Mouse (Mus musculus): ENCODE measurements at regions not wholly inside any gene's neighbourhood (a gene's known extent, or its start where the extent isn't known, plus 50 kb on each side); places are given as distances from the start of the nearest gene placed in this dataset.

DNA sequence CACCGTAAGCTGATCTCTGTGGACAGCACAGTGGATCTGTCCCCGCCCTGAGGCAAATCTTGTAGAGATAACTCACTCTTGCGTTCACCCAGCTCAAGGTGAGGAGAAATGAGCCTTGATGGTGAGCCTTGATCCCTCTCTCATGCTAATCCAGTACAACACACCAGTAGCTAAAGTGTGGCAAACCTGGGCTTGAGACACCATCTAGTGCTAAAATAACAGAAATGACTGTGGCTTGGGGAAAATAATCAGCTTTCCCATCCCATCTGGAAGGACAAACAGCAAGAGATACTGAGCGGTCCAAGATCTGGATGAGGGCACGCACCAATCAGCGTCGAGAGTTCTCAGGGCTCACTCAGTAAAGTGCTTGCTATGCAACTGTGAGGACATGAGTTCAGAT, 50.9 kb upstream of the Cbln4 start:
- 59% methylated on average over 7 of the region's 7 CpGs for WGBS (ENCODE audit: insufficient replicate concordance)
- no peaks in the 10 kb centered on the region for H3K4me1 ChIP-seq (replicated peaks; ENCODE audit: control insufficient read depth in 2 of 2, insufficient read depth in 2 of 2, low read length in 1 of 2)
- DNase-seq (ENCODE audit: low read depth in 3 of 3, low spot score in 3 of 3) = no peak
- no peaks in the 10 kb centered on the region for H3K36me3 ChIP-seq (replicated peaks; ENCODE audit: control insufficient read depth, insufficient read depth, low read depth)
- no peaks in the 10 kb centered on the region for H3K27me3 ChIP-seq (ENCODE audit: control insufficient read depth, insufficient read depth, low read length)
- no peak overlapping the region for H3K4me3 ChIP-seq (ENCODE audit: insufficient read depth in 1 of 2, low read depth in 2 of 2, low read length in 2 of 2)
- no peaks in the 10 kb centered on the region; the same call in 1 of the 2 replicates for H3K9me3 ChIP-seq (ENCODE audit: control insufficient read depth, low read length)
- no peak overlapping the region for H3K9ac ChIP-seq (replicated peaks)
- H3K27ac ChIP-seq = no peak overlapping the region
- TF ChIP-seq EP300 (IDR thresholded peaks at IDR 0.05; ENCODE audit: low read depth) (no peak), CTCF (IDR thresholded peaks at IDR 0.05; ENCODE audit: low read depth) (no peak)
- no peak overlapping the region for H3K4me2 ChIP-seq (ENCODE audit: low read depth)
- no peak for ATAC-seq (ENCODE audit: insufficient read depth)

DNA sequence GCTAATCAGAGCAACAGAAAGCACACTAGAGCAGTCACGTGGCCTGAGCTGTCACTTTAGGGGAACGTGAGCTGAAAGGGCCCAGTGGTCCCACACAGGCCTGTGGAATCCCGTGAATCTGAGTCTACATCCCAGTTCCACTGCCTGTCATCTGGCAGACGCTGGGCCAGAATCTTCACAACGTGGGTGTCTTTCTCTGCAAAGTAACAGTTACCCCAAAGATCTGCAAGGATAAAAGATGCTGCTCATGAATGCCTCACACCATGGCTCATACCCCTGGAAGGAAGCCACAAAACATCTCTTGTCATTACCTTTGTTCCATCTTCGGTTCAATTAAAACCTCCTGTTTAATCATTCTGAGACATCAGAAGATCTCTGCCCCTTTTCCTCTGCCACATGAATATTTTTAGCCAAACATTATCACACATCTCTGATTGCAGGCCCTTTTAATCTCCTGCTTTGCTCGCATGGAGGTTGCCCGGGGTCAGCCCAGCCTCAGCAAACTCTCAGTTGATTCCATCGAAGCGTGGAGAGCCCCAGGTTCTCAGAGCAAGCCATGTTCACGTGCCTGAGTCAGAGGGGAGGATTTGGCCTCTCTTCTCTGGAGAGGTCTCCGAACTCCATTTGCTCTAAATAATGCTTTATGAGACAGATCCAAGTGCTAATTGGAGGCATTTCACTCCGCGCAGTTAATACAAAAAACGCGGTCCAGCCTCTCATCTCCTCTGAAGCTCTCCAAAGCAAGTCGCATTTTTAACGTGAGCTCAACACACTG, 60.8 kb upstream of the Cbln4 start:
- 64% methylated on average over 18 of the region's 18 CpGs for WGBS (ENCODE audit: insufficient replicate concordance)
- no peak overlapping the region for H3K4me3 ChIP-seq (ENCODE audit: insufficient read depth in 1 of 2, low read depth in 2 of 2, low read length in 2 of 2)
- TF ChIP-seq EP300 (IDR thresholded peaks at IDR 0.05; ENCODE audit: low read depth) (no peak), CTCF (IDR thresholded peaks at IDR 0.05; ENCODE audit: low read depth) (no peak)
- no peak overlapping the region for H3K4me2 ChIP-seq (ENCODE audit: low read depth)
- H3K36me3 ChIP-seq (replicated peaks; ENCODE audit: control insufficient read depth, insufficient read depth, low read depth) = no peaks in the 10 kb centered on the region
- no peak overlapping the region for H3K9ac ChIP-seq (replicated peaks)
- H3K9me3 ChIP-seq (ENCODE audit: control insufficient read depth, low read length) = no peaks in the 10 kb centered on the region; the same call in 1 of the 2 replicates
- ATAC-seq (ENCODE audit: insufficient read depth) (no peak), DNase-seq (ENCODE audit: low read depth in 3 of 3, low spot score in 3 of 3) (no peak)
- no peaks in the 10 kb centered on the region for H3K27me3 ChIP-seq (ENCODE audit: control insufficient read depth, insufficient read depth, low read length)
- H3K27ac ChIP-seq = no peak overlapping the region
- H3K4me1 ChIP-seq (replicated peaks; ENCODE audit: control insufficient read depth in 2 of 2, insufficient read depth in 2 of 2, low read length in 1 of 2) = no peaks in the 10 kb centered on the region

DNA sequence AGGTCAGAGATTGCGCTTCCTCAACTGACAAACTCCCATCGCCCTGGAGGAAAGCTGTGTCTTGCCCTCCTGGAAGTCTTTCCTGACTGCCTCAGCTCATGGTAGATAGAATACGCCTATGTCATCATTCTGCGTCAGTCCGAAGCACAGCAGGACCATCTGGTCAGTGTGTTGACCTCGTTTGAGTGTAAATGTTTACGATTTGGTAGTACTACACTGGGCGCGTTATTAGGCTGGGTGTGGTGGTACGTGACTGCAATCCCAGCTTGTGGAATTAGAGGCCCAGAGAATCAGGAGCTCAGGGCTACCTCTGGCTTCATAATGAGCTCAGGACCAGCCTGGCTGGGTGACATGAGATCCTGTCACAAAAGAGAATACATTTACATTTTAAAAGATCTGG, 62.0 kb upstream of the Cbln4 start:
- DNase-seq (ENCODE audit: low read depth in 3 of 3, low spot score in 3 of 3) (no peak), ATAC-seq (ENCODE audit: insufficient read depth) (no peak)
- H3K36me3 ChIP-seq (replicated peaks; ENCODE audit: control insufficient read depth, insufficient read depth, low read depth) = no peaks in the 10 kb centered on the region
- 44% methylated on average over 10 of the region's 10 CpGs for WGBS (ENCODE audit: insufficient replicate concordance)
- no peaks in the 10 kb centered on the region for H3K4me1 ChIP-seq (replicated peaks; ENCODE audit: control insufficient read depth in 2 of 2, insufficient read depth in 2 of 2, low read length in 1 of 2)
- no peak overlapping the region for H3K4me3 ChIP-seq (ENCODE audit: insufficient read depth in 1 of 2, low read depth in 2 of 2, low read length in 2 of 2)
- H3K9ac ChIP-seq (replicated peaks) = no peak overlapping the region
- H3K27ac ChIP-seq = no peak overlapping the region
- TF ChIP-seq EP300 (IDR thresholded peaks at IDR 0.05; ENCODE audit: low read depth) = no peak
- TF ChIP-seq CTCF (IDR thresholded peaks at IDR 0.05; ENCODE audit: low read depth) = no peak
- H3K27me3 ChIP-seq (ENCODE audit: control insufficient read depth, insufficient read depth, low read length) = no peaks in the 10 kb centered on the region
- no peaks in the 10 kb centered on the region; the same call in 1 of the 2 replicates for H3K9me3 ChIP-seq (ENCODE audit: control insufficient read depth, low read length)
- no peak overlapping the region for H3K4me2 ChIP-seq (ENCODE audit: low read depth)

DNA sequence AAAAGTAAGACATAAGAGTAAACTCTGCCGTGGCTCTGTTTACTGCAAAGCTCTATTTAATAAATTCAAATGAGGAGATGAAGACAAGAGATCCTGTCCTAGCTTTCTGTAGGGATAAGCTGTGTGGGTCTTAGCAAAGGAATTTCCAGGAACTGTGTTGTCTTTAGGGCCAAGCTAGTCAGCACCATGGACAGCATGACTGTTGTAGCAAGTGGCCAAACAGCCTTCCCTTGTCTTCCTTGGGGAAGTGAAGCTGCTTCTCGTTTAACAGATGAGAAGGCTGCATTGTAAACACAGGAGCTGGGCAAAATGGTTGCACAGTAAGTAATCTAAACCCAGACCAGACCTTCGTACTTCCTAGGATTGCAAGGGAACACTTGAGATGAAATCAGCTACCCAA, 67.4 kb upstream of the Cbln4 start:
- ATAC-seq (ENCODE audit: insufficient read depth) = no peak
- H3K27me3 ChIP-seq (ENCODE audit: control insufficient read depth, insufficient read depth, low read length) = no peaks in the 10 kb centered on the region
- H3K4me1 ChIP-seq (replicated peaks; ENCODE audit: control insufficient read depth in 2 of 2, insufficient read depth in 2 of 2, low read length in 1 of 2) = no peaks in the 10 kb centered on the region
- WGBS (ENCODE audit: insufficient replicate concordance) = 22% methylated on average over 3 of the region's 3 CpGs
- H3K4me3 ChIP-seq (ENCODE audit: insufficient read depth in 1 of 2, low read depth in 2 of 2, low read length in 2 of 2) = no peak overlapping the region
- no peak for DNase-seq (ENCODE audit: low read depth in 3 of 3, low spot score in 3 of 3)
- no peak for TF ChIP-seq CTCF (IDR thresholded peaks at IDR 0.05; ENCODE audit: low read depth)
- TF ChIP-seq EP300 (IDR thresholded peaks at IDR 0.05; ENCODE audit: low read depth) = no peak
- no peak overlapping the region for H3K4me2 ChIP-seq (ENCODE audit: low read depth)
- H3K27ac ChIP-seq = no peak overlapping the region
- H3K9ac ChIP-seq (replicated peaks) = no peak overlapping the region
- H3K36me3 ChIP-seq (replicated peaks; ENCODE audit: control insufficient read depth, insufficient read depth, low read depth) = no peaks in the 10 kb centered on the region
- no peaks in the 10 kb centered on the region; the same call in 1 of the 2 replicates for H3K9me3 ChIP-seq (ENCODE audit: control insufficient read depth, low read length)

GRCm38 (mm10) chr2:172113639-172114038, 70.4 kb upstream of the Cbln4 start:
- Histone ChIP-seq H3K4me2 (ENCODE audit: low read depth) (no peak overlapping the region), H3K27ac (no peak overlapping the region), H3K27me3 (ENCODE audit: control insufficient read depth, insufficient read depth, low read length) (no peaks in the 10 kb centered on the region), H3K36me3 (replicated peaks; ENCODE audit: control insufficient read depth, insufficient read depth, low read depth) (no peaks in the 10 kb centered on the region), H3K9ac (replicated peaks) (no peak overlapping the region), H3K4me3 (ENCODE audit: insufficient read depth in 1 of 2, low read depth in 2 of 2, low read length in 2 of 2) (no peak overlapping the region), H3K4me1 (replicated peaks; ENCODE audit: control insufficient read depth in 2 of 2, insufficient read depth in 2 of 2, low read length in 1 of 2) (no peaks in the 10 kb centered on the region), H3K9me3 (ENCODE audit: control insufficient read depth, low read length) (no peaks in the 10 kb centered on the region; the same call in 1 of the 2 replicates)
- TF ChIP-seq CTCF (IDR thresholded peaks at IDR 0.05; ENCODE audit: low read depth) = no peak
- no peak for TF ChIP-seq EP300 (IDR thresholded peaks at IDR 0.05; ENCODE audit: low read depth)
- DNase-seq (ENCODE audit: low read depth in 3 of 3, low spot score in 3 of 3) (no peak), ATAC-seq (ENCODE audit: insufficient read depth) (no peak)
- 69% methylated on average over 13 of the region's 13 CpGs for WGBS (ENCODE audit: insufficient replicate concordance)

Measured in liver, embryonic 14.5 days (tissue).